Mouse (Mus musculus): ENCODE data around the gene Hsd11b1. TPM values are rescaled to one million over a fixed set of nuclear protein-coding genes. Genes with fewer than 3 reads are reported as not detected.
A peak's percentile ranks its signal among the peaks of the same experiment; 100 is the strongest.

The Hsd11b1 gene
- total and polyA plus RNA-seq, 3 experiments: not detected

DNA sequence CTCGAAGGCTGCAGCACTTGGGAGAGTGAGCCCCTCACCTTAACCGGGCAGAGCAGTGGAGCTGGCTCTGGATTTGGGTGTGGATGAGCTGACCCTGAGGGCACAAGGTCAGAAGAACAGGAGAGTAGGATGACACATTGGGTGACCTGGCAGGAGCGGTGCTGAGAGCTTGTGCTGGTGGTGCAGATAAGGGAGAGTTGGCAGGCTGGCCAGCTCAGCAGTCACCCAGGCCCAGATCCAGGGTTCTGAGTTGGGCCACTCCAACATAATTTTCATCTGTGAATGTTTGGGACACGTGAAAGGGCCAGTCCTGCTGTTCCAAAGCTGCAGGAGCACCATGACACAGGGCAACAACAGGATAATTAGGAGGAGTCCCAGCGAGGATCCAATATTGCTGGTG is 52.5 kb downstream of the Hsd11b1 start:
- H3K79me2 ChIP-seq (ENCODE audit: control insufficient read depth, insufficient read depth, low read length, poor library complexity): no peaks in the 10 kb centered on the region
- no peak overlapping the region for H3K27ac ChIP-seq (ENCODE audit: control insufficient read depth, low read depth, low read length)
- no peak for DNase-seq (ENCODE audit: low read depth, low spot score)
- no peaks in the 10 kb centered on the region; a peak in 1 of 4 replicates for H3K27me3 ChIP-seq (ENCODE audit: control insufficient read depth in 1 of 2, insufficient read depth in 2 of 2, low read length in 2 of 2)
- no peaks in the 10 kb centered on the region for H3K9me3 ChIP-seq (replicated peaks; ENCODE audit: insufficient read depth, low read length)
- no peaks in the 10 kb centered on the region for H3K4me1 ChIP-seq (ENCODE audit: control insufficient read depth in 1 of 2, insufficient read depth in 2 of 2, low read length in 2 of 2)
- no peaks in the 10 kb centered on the region for H3K36me3 ChIP-seq (ENCODE audit: control insufficient read depth in 1 of 2, insufficient read depth in 2 of 2, low read length in 2 of 2)
- no peak overlapping the region for H3K4me3 ChIP-seq (ENCODE audit: control insufficient read depth in 1 of 2, insufficient read depth in 1 of 2, low read depth in 2 of 2, low read length in 2 of 2)
- no peak for TF ChIP-seq CTCF (IDR thresholded peaks at IDR 0.05 in 2 of 3, conservative IDR thresholded peaks at IDR 0.05 in 1 of 3; ENCODE audit: control insufficient read depth in 1 of 3, insufficient read depth in 1 of 3, low read depth in 2 of 3, low read length in 3 of 3, poor library complexity in 1 of 3, severe bottlenecking in 1 of 3)
- no peak for TF ChIP-seq MYB (IDR thresholded peaks at IDR 0.05; ENCODE audit: low read depth, low read length)
- no peak for TF ChIP-seq POLR2A (IDR thresholded peaks at IDR 0.05; ENCODE audit: control insufficient read depth in 1 of 2, insufficient read depth in 1 of 2, low read depth in 1 of 2, low read length in 2 of 2, poor library complexity in 1 of 2)
- H3K9ac ChIP-seq (ENCODE audit: control insufficient read depth, low read depth, low read length, poor library complexity, severe bottlenecking): no peak overlapping the region

DNA sequence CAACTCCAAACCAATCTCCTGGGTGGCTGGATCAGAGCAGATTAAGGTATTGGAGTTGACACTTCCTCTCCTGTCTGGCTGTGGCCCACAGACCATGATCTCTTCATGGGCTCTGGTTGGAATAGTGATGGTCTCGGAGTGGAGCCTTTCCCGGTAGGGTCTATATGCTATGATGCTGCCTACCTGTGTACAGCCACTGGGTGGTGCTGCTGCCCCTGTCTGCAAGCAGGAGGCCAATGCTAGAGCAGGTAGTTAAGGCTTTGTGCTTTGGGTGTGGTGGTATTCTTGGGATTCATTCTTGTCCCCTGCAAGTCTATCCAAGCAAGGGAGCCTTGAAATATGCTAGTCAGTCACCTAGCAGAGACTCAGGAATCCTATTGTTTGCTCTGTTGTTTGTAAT is 55.7 kb downstream of the Hsd11b1 start:
- Histone ChIP-seq H3K27me3 (ENCODE audit: control insufficient read depth in 1 of 2, insufficient read depth in 2 of 2, low read length in 2 of 2) (no peaks in the 10 kb centered on the region; a peak in 1 of 4 replicates), H3K36me3 (ENCODE audit: control insufficient read depth in 1 of 2, insufficient read depth in 2 of 2, low read length in 2 of 2) (no peaks in the 10 kb centered on the region), H3K9ac (ENCODE audit: control insufficient read depth, low read depth, low read length, poor library complexity, severe bottlenecking) (no peak overlapping the region), H3K9me3 (replicated peaks; ENCODE audit: insufficient read depth, low read length) (no peaks in the 10 kb centered on the region), H3K27ac (ENCODE audit: control insufficient read depth, low read depth, low read length) (no peak overlapping the region), H3K79me2 (ENCODE audit: control insufficient read depth, insufficient read depth, low read length, poor library complexity) (no peaks in the 10 kb centered on the region), H3K4me3 (ENCODE audit: control insufficient read depth in 1 of 2, insufficient read depth in 1 of 2, low read depth in 2 of 2, low read length in 2 of 2) (no peak overlapping the region), H3K4me1 (ENCODE audit: control insufficient read depth in 1 of 2, insufficient read depth in 2 of 2, low read length in 2 of 2) (no peaks in the 10 kb centered on the region)
- DNase-seq (ENCODE audit: low read depth, low spot score): peak; percentile 49
- TF ChIP-seq ELF1 (IDR thresholded peaks at IDR 0.05; ENCODE audit: low read depth, low read length): no peak
- peak; percentile 55 for TF ChIP-seq SMC3 (IDR thresholded peaks at IDR 0.05; ENCODE audit: low read depth, low read length)
- peak; percentile 59 to 84 (median 71) for TF ChIP-seq CTCF (IDR thresholded peaks at IDR 0.05 in 2 of 3, conservative IDR thresholded peaks at IDR 0.05 in 1 of 3; ENCODE audit: control insufficient read depth in 1 of 3, insufficient read depth in 1 of 3, low read depth in 2 of 3, low read length in 3 of 3, poor library complexity in 1 of 3, severe bottlenecking in 1 of 3)
- 0 out of 2 replicates have a peak, but pooled peaks have one; percentile 35 for TF ChIP-seq ZC3H11A (IDR thresholded peaks at IDR 0.05; ENCODE audit: low read depth, low read length)
- TF ChIP-seq MAZ (IDR thresholded peaks at IDR 0.05; ENCODE audit: low read depth, low read length): no peak
- TF ChIP-seq RAD21 (IDR thresholded peaks at IDR 0.05; ENCODE audit: low read depth, low read length): peak; percentile 64

DNA sequence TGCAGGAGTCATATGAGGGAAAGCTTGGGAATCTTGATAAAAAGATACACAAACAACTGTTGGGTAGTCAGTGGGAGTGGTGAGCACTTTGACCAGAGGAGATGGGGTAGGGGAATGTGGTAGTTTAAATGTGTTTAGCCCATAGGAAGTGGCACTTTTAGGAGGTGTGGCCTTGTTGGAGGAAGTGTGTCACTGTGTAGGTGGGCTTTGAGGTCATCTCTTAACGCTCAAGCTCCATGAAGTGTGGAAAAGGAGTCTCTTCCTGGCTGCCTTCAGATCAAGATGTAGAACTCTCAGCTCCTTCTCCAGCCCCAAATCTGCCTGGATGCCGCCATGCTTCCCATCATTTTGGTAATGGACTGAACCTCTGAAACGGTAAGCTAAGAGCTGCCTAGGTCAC is 56.4 kb downstream of the Hsd11b1 start, which contains the start of gene Lamb3:
Lamb3 (plus strand) TSS at position 197 of the 400 bp plus-strand sequence.
- Histone ChIP-seq H3K9ac (ENCODE audit: control insufficient read depth, low read depth, low read length, poor library complexity, severe bottlenecking) (no peak within 1 kb of the TSS), H3K4me1 (ENCODE audit: control insufficient read depth in 1 of 2, insufficient read depth in 2 of 2, low read length in 2 of 2) (no peaks in the 10 kb centered on the region), H3K27me3 (ENCODE audit: control insufficient read depth in 1 of 2, insufficient read depth in 2 of 2, low read length in 2 of 2) (no peaks in the 10 kb centered on the region; a peak in 1 of 4 replicates), H3K27ac (ENCODE audit: control insufficient read depth, low read depth, low read length) (no peak within 1 kb of the TSS), H3K9me3 (replicated peaks; ENCODE audit: insufficient read depth, low read length) (no peaks in the 10 kb centered on the region), H3K79me2 (ENCODE audit: control insufficient read depth, insufficient read depth, low read length, poor library complexity) (no peaks in the 10 kb centered on the region), H3K4me3 (ENCODE audit: control insufficient read depth in 1 of 2, insufficient read depth in 1 of 2, low read depth in 2 of 2, low read length in 2 of 2) (no peak within 1 kb of the TSS), H3K36me3 (ENCODE audit: control insufficient read depth in 1 of 2, insufficient read depth in 2 of 2, low read length in 2 of 2) (no peaks in the 10 kb centered on the region)
- TF ChIP-seq NELFE (IDR thresholded peaks at IDR 0.05; ENCODE audit: low read depth, low read length): no peak
- no peak for TF ChIP-seq USF2 (IDR thresholded peaks at IDR 0.05; ENCODE audit: borderline replicate concordance in 1 of 2, insufficient read depth in 1 of 2, low read depth in 1 of 2, low read length in 2 of 2)
- no peak for TF ChIP-seq GABPA (IDR thresholded peaks at IDR 0.05; ENCODE audit: low read depth, low read length)
- TF ChIP-seq CHD2 (IDR thresholded peaks at IDR 0.05; ENCODE audit: low read length): no peak
- no peak for TF ChIP-seq MAFK (IDR thresholded peaks at IDR 0.05; ENCODE audit: borderline replicate concordance, low read depth, low read length)
- TF ChIP-seq JUND (IDR thresholded peaks at IDR 0.05; ENCODE audit: low read depth, low read length): no peak
- no peak for TF ChIP-seq EP300 (IDR thresholded peaks at IDR 0.05; ENCODE audit: low read depth in 1 of 2, low read length in 2 of 2)
- no peak for TF ChIP-seq KAT2A (conservative IDR thresholded peaks at IDR 0.05; ENCODE audit: low read depth, low read length)
- no peak for TF ChIP-seq HCFC1 (IDR thresholded peaks at IDR 0.05; ENCODE audit: low read depth, low read length)
- TF ChIP-seq TAL1 (IDR thresholded peaks at IDR 0.05; ENCODE audit: low read length): no peak
- TF ChIP-seq SMC3 (IDR thresholded peaks at IDR 0.05; ENCODE audit: low read depth, low read length): no peak
- TF ChIP-seq POLR2AphosphoS5 (IDR thresholded peaks at IDR 0.05; ENCODE audit: borderline replicate concordance, low read depth, low read length): no peak
- no peak for TF ChIP-seq E2F4 (IDR thresholded peaks at IDR 0.05; ENCODE audit: borderline replicate concordance, low read depth, low read length)
- TF ChIP-seq TBP (IDR thresholded peaks at IDR 0.05; ENCODE audit: low read depth, low read length): no peak
- no peak for DNase-seq (ENCODE audit: low read depth, low spot score)

All from MEL (cell line).